Mouse (Mus musculus) heart, embryonic 13.5 days (tissue): ENCODE results near the gene Efna5. TPM values are rescaled to one million over a fixed set of nuclear protein-coding genes. Genes with fewer than 3 reads are reported as not detected.

Experiments used
- ATAC-seq: fragments of 200-750 bp; cut with Nextera tagmentation; 2 replicates; pipeline ENCODE4 v1.8.0; 2017; ENCODE audit warnings: moderate TSS enrichment; ENCODE audit not compliant: insufficient number of reproducible peaks, low FRiP score, low TSS enrichment; ENCODE audit errors: extremely low read depth
- H3K27ac ChIP-seq: fragments of 300-500 bp; sonication (generic); replicated peaks from 2 replicates; pipeline ENCODE4 v1.5.1; 2015; ENCODE audit warnings: moderate library complexity, mild to moderate bottlenecking, inconsistent platforms
- H3K27me3 ChIP-seq: fragments of 300-500 bp; sonication (generic); replicated peaks from 2 replicates; pipeline ENCODE4 v1.6.1; 2015; ENCODE audit warnings: mild to moderate bottlenecking, inconsistent platforms
- H3K36me3 ChIP-seq: fragments of 300-500 bp; sonication (generic); 2 replicates; pipeline ENCODE4 v1.6.1; 2015; ENCODE audit warnings: mild to moderate bottlenecking, inconsistent platforms
- H3K4me1 ChIP-seq: fragments of 300-500 bp; sonication (generic); 2 replicates; pipeline ENCODE4 v1.6.1; 2015; ENCODE audit warnings: inconsistent platforms
- H3K4me2 ChIP-seq: fragments of 300-500 bp; sonication (generic); 2 replicates; pipeline ENCODE4 v1.6.1; 2015; ENCODE audit warnings: inconsistent platforms, mild to moderate bottlenecking, moderate library complexity
- H3K4me3 ChIP-seq: fragments of 300-500 bp; sonication (generic); 2 replicates; pipeline ENCODE4 v1.5.1; 2015; ENCODE audit warnings: moderate library complexity, mild to moderate bottlenecking, inconsistent platforms
- H3K9ac ChIP-seq: fragments of 300-500 bp; sonication (generic); 2 replicates; pipeline ENCODE4 v1.6.1; 2015; ENCODE audit warnings: inconsistent platforms, mild to moderate bottlenecking, moderate library complexity
- H3K9me3 ChIP-seq: fragments of 300-500 bp; sonication (generic); 2 replicates; pipeline ENCODE4 v1.6.1; 2016; ENCODE audit warnings: inconsistent platforms
- WGBS: fragments of 180-500 bp; shearing (Covaris S2); methylation state at CpG from one replicate; pipeline ENCODE4 v1.1.7; 2015; ENCODE audit warnings: mixed read lengths; 5-methylcytosine and 5-hydroxymethylcytosine counted together
- polyA plus RNA-seq: library from polyadenylated mRNA; unstranded; fragments of >200 nt; fragmentation: Nextera tagmentation; extraction: Ambion mirVana; gene quantifications from 2 replicates; pipeline ENCODE4 v1.2.1, GENCODE M21; 2015

Gene Efna5
- polyA plus RNA-seq, 1 experiment from 2014 or later, result 22.0 TPM

DNA sequence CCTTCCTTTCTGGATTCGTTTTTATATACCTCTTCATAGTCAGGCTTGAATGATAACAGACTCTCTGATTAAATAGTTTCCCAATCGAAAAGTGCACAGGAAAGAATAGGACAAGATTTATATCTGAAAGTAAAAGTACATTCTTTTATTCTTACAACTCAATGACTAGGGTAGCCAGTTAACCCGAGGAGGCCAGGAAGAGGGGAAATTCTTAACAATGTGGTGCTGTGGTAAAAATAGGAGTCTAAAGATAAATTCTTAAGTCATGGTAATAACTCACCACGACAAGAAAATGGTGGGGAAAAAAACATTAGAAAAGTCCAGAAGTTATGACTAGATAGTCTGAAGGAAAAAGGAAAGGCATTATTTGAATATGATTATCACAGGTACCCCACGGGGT lies 139.4 kb downstream of the Efna5 start:
- no peak for ATAC-seq
- Histone ChIP-seq H3K27ac (0 out of 2 replicates have a peak overlapping the region, but pooled peaks have one; percentile 28), H3K9ac (no peak overlapping the region), H3K4me1 (peaks cover 25% of the 10 kb centered on the region), H3K4me3 (no peak overlapping the region), H3K9me3 (peaks cover 7% of the 10 kb centered on the region; the same call in 1 of the 2 replicates), H3K4me2 (no peak overlapping the region), H3K27me3 (no peaks in the 10 kb centered on the region), H3K36me3 (peaks cover 5% of the 10 kb centered on the region; the same call in 1 of the 2 replicates)
- WGBS, result 41% methylated on average over 5 of the region's 5 CpGs

DNA sequence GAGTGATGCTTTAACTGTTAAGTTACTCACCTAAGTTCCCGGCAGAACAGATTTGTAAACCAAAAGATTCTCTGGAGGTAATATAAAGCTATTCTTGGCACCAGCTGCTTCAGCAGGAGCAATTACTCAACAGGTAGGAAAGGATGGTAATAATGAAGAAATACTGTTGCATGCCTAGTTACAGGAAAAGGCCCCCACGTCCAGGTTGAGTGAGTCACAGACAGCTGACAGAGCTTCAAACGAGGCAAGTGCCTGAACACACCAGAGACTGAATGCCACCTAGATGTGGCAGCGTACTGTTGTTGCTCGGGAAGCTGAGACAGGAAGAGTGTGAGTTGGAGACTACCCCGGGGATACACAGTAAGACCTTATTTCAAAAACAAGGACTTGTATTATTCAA lies 140.1 kb downstream of the Efna5 start:
- H3K36me3 ChIP-seq, result peaks cover 5% of the 10 kb centered on the region; the same call in 1 of the 2 replicates
- no peak overlapping the region for H3K4me2 ChIP-seq
- H3K9me3 ChIP-seq, result peaks cover 7% of the 10 kb centered on the region; the same call in 1 of the 2 replicates
- H3K27ac ChIP-seq, result no peak overlapping the region
- no peak for ATAC-seq
- H3K4me3 ChIP-seq, result no peak overlapping the region
- WGBS, result 72% methylated on average over 6 of the region's 6 CpGs
- H3K27me3 ChIP-seq, result no peaks in the 10 kb centered on the region
- peaks cover 31% of the 10 kb centered on the region for H3K4me1 ChIP-seq
- no peak overlapping the region for H3K9ac ChIP-seq

DNA sequence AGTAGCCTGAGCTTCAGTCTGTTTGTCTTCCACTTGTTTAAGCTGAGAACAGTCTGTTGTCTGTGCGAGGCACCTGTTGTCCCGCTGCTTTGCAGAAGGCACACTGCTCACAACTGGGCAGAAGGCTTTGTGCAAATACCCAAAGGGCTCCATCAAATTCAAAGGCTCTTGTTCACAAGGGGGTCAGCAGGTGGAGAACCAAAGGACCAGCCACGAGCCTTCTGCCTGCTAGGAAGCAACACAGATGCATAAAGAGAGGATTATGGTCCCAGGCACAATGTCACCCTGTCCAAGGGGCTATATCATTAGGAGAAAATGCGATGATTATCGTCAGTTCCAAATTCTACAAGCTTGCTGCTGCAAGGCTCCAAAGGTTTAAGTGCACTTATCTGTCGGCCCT lies 141.1 kb downstream of the Efna5 start:
- Histone ChIP-seq H3K36me3 (peaks cover 5% of the 10 kb centered on the region; the same call in 1 of the 2 replicates), H3K9ac (no peak overlapping the region), H3K27me3 (no peaks in the 10 kb centered on the region), H3K4me1 (peaks cover 41% of the 10 kb centered on the region), H3K9me3 (peaks cover 7% of the 10 kb centered on the region; the same call in 1 of the 2 replicates), H3K4me2 (no peak overlapping the region), H3K27ac (no peak overlapping the region), H3K4me3 (no peak overlapping the region)
- 81% methylated on average over 6 of the region's 6 CpGs for WGBS
- ATAC-seq, result no peak

GRCm38 (mm10) chr17:62737404-62737803 lies 143.7 kb downstream of the Efna5 start:
- Histone ChIP-seq H3K27ac (no peak overlapping the region), H3K4me3 (no peak overlapping the region), H3K9ac (no peak overlapping the region), H3K4me1 (peaks cover 44% of the 10 kb centered on the region), H3K27me3 (no peaks in the 10 kb centered on the region), H3K4me2 (no peak overlapping the region), H3K36me3 (peaks cover 5% of the 10 kb centered on the region; the same call in 1 of the 2 replicates), H3K9me3 (peaks cover 7% of the 10 kb centered on the region; the same call in 1 of the 2 replicates)
- 91% methylated on average over 6 of the region's 6 CpGs for WGBS
- no peak; the same call in 1 of the 2 replicates for ATAC-seq

DNA sequence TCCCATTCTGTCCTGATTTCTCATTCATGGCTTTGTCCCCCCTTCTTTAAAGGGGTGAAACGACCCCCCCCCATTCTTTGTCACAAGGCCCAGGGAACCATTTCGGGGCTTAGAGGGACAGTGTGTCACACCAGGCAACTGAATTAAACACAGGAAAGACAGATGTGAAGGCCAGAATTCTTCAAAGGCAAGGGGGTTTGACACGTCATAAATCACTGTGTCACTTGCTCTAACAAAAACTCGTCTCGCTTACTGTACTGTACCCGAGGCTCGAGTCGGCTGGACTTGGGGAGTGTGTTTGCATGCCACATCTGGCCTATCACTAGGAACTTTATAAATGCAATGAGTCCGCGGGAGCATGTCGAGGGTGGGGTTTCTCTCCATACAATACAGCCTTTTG lies 145.2 kb downstream of the Efna5 start:
- Histone ChIP-seq H3K27me3 (no peaks in the 10 kb centered on the region), H3K36me3 (peaks cover 5% of the 10 kb centered on the region; the same call in 1 of the 2 replicates), H3K4me2 (no peak overlapping the region), H3K9me3 (peaks cover 7% of the 10 kb centered on the region; the same call in 1 of the 2 replicates), H3K27ac (no peak overlapping the region), H3K4me3 (no peak overlapping the region), H3K4me1 (peaks cover 37% of the 10 kb centered on the region), H3K9ac (no peak overlapping the region)
- ATAC-seq, result no peak
- 41% methylated on average over 11 of the region's 11 CpGs for WGBS

- Histone ChIP-seq H3K9me3 (peaks cover 7% of the 10 kb centered on the region; the same call in 1 of the 2 replicates), H3K36me3 (peaks cover 5% of the 10 kb centered on the region; the same call in 1 of the 2 replicates), H3K27ac (0 out of 2 replicates have a peak overlapping the region, but pooled peaks have one; percentile 20), H3K4me3 (no peak overlapping the region), H3K4me1 (peaks cover 47% of the 10 kb centered on the region), H3K9ac (peak overlapping the region; percentile 65), H3K27me3 (no peaks in the 10 kb centered on the region), H3K4me2 (peak overlapping the region; percentile 44)
- WGBS, result 31% methylated on average over 10 of the region's 10 CpGs
- ATAC-seq, result no peak
These were observed 146.2 kb downstream of the Efna5 start for GRCm38 (mm10) chr17:62734901-62735300.

DNA sequence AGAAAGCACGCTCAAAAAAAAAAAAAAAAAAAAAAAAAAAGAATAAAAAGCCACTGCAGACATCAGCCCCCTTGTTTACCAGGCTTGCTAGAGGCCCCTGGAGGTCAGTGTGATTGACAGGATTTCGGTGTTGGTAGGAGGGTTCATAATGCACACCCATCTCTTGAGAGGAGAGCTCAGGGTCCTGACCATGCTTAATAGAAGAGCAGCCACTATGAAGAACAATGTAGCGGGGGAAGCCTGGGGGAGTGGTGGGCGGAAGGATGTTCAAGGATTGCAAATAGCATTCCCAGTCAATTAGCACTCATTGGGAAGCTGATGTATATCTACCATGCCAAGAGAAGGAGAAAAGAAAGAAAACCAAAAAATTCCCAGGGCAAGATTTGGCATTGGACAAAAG lies 147.1 kb downstream of the Efna5 start:
- H3K36me3 ChIP-seq, result peaks cover 3% of the 10 kb centered on the region; the same call in 1 of the 2 replicates
- 71% methylated on average over 4 of the region's 4 CpGs for WGBS
- no peak overlapping the region for H3K27ac ChIP-seq
- no peak overlapping the region for H3K4me3 ChIP-seq
- H3K27me3 ChIP-seq, result no peaks in the 10 kb centered on the region
- no peak overlapping the region for H3K9ac ChIP-seq
- H3K4me2 ChIP-seq, result no peak overlapping the region
- peaks cover 56% of the 10 kb centered on the region for H3K4me1 ChIP-seq
- ATAC-seq, result no peak
- H3K9me3 ChIP-seq, result peaks cover 5% of the 10 kb centered on the region; the same call in 1 of the 2 replicates

DNA sequence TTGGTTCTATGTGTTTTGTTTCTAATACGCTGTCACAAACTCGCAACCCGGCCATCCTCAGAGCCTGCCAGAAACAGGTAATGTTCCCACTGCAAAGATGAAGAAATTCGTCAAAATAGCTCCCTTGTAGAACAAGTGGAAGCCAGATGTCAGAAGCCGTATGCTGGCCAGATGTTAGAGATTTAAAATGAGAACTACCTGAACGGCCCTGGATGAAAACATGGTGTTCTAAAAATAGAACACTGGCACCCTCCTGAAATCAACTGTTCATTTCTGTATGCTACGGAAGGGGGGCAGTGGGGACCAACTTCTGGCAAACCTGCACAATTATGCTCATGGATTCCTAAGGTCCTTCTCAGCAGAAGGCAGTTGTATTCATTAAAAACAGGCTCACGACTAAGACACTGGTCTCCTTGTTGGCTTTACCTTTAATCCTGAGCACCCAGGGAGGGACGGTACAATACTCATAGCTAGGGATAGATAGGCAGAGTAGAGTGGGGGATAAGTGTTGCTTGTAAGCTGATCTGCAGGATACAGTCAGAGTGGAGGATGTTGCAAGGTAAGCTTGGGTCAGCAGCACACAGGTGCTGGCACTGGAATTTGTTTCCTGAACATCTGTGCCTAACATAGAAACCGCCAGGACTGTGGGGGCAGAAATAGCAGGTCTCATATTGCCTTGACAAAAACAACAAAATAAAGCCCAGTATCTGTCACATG lies 151.2 kb downstream of the Efna5 start:
- Histone ChIP-seq H3K27me3 (no peaks in the 10 kb centered on the region), H3K4me3 (no peak overlapping the region), H3K36me3 (no peaks in the 10 kb centered on the region), H3K9ac (no peak overlapping the region), H3K4me2 (peak overlapping the region; percentile 30), H3K27ac (peak overlapping the region; percentile 4; the same call in 1 of the 2 replicates), H3K9me3 (no peaks in the 10 kb centered on the region), H3K4me1 (peaks cover 57% of the 10 kb centered on the region)
- no peak for ATAC-seq
- 51% methylated on average over 10 of the region's 10 CpGs for WGBS

GRCm38 (mm10) chr17:62728142-62728917 lies 152.8 kb downstream of the Efna5 start:
- no peaks in the 10 kb centered on the region for H3K9me3 ChIP-seq
- H3K4me1 ChIP-seq, result peaks cover 52% of the 10 kb centered on the region
- H3K4me3 ChIP-seq, result no peak overlapping the region
- no peak overlapping the region for H3K4me2 ChIP-seq
- H3K9ac ChIP-seq, result no peak overlapping the region
- 62% methylated on average over 10 of the region's 10 CpGs for WGBS
- no peaks in the 10 kb centered on the region for H3K27me3 ChIP-seq
- H3K36me3 ChIP-seq, result no peaks in the 10 kb centered on the region
- no peak overlapping the region for H3K27ac ChIP-seq
- no peak for ATAC-seq

DNA sequence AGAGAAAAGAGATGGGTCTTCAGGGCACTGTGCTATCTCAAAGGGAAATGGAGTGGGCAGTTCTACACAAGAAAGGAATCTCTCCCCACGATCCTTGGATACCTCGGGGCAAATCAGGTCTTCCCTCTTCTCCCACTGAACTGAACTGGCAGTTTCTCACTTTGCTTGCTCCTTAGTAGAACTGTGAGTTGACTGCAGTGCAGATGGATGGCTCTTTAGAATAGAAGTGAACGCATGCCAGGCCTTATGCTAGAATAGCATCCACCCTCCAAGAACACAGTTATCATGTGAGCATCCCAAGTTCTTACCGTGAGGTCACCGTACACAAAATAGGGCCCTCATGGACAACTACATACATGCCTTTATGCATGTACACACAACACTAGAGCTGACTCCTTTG lies 155.0 kb downstream of the Efna5 start:
- Histone ChIP-seq H3K4me2 (no peak overlapping the region), H3K27ac (no peak overlapping the region), H3K4me1 (peaks cover 67% of the 10 kb centered on the region), H3K27me3 (no peaks in the 10 kb centered on the region), H3K9me3 (no peaks in the 10 kb centered on the region), H3K4me3 (no peak overlapping the region), H3K9ac (no peak overlapping the region), H3K36me3 (no peaks in the 10 kb centered on the region)
- no peak for ATAC-seq
- 57% methylated on average over 5 of the region's 5 CpGs for WGBS

DNA sequence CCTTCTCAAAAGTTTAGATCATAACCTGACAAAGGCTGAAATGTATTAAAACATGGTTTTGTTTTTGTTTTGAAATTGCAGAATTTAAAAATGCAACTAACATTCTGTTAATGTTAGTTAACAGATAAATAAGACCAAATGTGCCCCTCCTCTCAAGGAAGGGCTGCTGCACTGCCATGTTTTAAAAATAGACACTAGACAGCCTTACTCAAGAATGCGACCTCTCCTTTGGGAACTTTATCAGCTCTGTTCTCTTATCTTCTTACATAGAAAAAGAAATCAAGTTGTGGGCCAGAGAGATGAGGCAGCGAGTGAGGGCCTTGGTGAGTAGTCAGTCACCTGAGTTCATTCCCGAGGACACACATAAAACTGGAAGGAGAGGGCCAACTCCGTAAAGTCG lies 158.2 kb downstream of the Efna5 start:
- Histone ChIP-seq H3K27ac (peak overlapping the region; percentile 71), H3K9me3 (no peaks in the 10 kb centered on the region), H3K27me3 (no peaks in the 10 kb centered on the region), H3K4me1 (peaks cover 44% of the 10 kb centered on the region), H3K4me3 (no peak overlapping the region), H3K36me3 (no peaks in the 10 kb centered on the region), H3K4me2 (peak overlapping the region; percentile 55), H3K9ac (peak overlapping the region; percentile 52)
- ATAC-seq, result no peak
- 25% methylated on average over 5 of the region's 5 CpGs for WGBS
